Mouse (Mus musculus): ENCODE data around the gene Tep1.

Tep1 gene

GRCm38 (mm10) chr14:50785251-50785637 is 85.1 kb downstream of the Tep1 start, which contains the start of gene Ttc5:
Ttc5 (minus strand) TSS chr14:50785519.
- DNase-seq: peak; percentile 95 to 96

GRCm38 (mm10) chr14:50784391-50785250 is 85.7 kb downstream of the Tep1 start:
- DNase-seq: peak; percentile 30 to 33

DNA sequence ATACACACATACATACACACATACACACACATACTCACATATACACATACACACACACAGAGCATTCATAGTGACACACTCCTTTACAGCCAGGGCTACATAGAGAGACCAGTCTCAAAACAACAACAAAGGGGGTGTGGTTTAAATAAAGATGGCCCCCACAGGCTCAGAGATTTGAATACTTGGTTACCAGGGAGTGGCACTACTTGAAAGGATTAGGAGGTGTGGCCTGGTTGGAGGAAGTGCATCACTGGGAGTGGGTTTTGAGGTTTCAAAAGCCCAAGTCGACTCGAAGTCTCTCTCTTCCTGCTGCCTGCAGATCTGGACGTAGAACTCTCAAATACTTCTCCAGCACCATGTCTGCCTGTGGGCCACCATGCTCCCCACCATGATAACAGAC is 88.2 kb downstream of the Tep1 start:
- DNase-seq: no peak
